Mouse (Mus musculus): Measurements from ENCODE around the gene Nxph3.

The Nxph3 gene

DNA sequence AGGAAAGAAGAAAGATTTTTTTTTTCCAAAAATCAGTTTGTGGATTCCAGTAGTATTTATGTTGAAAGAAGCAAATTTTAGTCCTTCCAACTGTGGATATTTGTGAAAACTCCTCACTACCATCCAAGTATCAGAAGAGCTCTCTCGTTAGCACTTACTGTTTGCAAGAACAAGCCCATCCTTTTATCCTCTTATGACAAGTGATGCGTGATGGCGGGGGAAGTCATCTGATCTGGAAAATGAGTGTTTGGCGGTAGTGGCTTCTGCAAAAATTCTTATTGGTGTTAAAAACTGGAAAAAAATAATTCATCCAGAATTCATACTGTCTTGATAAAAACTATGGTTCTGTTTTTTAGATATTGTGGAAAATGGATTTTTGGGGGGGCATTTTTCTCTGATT lies 22.1 kb downstream of the Nxph3 start:
- DNase-seq (ENCODE audit: low spot score) = no peak

DNA sequence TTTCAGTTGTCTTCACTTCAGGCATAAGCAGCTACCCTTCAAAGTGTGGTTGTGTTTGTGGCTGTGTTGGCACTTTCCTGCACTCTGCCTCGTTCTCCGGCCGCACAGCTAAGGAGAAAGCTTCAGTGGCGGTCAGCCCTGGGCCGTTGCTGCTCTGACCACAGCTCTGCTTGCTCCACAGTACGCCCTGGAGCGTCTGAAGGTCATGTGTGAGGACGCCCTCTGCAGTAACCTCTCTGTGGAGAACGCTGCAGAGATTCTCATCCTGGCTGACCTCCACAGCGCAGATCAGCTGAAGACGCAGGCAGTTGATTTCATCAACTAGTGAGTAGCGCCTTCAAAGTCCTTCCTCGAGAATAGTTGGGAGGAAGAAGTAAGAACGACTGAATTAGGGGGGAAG lies 24.3 kb downstream of the Nxph3 start:
- no peak for DNase-seq (ENCODE audit: low spot score)

DNA sequence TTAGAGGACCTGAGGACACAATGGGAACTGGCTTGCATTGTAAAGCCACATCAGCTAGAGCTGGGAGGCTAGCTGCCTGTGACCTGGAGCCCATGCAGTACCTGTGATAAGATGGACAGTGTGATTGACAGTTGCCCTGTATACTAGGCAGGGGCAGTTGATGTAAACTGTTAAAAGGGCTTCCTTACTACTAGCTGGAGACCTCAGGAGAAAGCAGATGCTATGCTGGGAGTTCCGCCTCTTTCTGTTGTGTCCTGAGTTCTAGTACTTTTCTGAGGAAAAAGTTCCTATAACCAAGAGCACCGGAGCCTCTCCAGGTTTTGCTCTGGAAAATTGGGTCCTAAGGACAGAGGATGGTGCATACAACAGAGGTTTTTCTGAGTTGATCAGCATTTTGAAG lies 27.1 kb downstream of the Nxph3 start:
- no peak for DNase-seq (ENCODE audit: low spot score)

DNA sequence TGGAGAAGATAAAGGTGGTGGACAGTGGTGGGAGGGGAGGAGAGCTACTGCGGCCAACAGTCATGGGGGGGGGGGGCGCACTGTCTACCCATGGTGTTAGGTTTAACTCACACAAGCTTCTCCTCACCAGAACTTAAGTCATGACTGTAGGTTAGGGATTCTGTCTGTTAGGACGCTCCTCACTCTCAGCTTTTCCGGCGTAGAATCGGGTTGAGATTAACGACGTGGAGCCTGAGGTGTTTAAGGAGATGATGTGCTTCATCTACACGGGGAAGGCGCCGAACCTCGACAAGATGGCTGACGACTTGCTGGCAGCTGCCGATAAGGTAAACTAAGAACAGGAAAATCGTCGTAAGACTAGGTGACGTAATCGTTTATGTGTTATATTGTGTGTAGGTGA lies 28.7 kb downstream of the Nxph3 start:
- DNase-seq (ENCODE audit: low spot score) = no peak

DNA sequence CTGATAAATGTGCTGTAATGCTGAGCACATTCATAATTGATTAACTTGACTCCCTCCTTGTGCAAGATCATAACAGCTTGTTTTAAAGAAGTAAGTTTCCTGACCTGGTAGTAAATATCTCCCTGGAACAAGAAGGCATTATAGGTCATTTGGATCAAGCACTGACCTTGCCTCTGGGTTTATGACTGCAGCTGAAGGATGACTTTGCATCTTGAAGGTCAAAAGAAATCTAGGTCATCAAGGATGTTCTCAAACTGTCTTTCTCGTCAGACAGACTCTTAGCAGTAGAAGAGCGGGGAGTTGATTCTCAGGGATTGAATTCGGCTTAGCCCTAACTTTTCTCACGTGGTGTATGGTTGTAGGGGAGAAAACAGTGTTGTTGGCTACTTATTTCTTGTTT lies 33.7 kb downstream of the Nxph3 start:
- no peak for DNase-seq (ENCODE audit: low spot score)

DNA sequence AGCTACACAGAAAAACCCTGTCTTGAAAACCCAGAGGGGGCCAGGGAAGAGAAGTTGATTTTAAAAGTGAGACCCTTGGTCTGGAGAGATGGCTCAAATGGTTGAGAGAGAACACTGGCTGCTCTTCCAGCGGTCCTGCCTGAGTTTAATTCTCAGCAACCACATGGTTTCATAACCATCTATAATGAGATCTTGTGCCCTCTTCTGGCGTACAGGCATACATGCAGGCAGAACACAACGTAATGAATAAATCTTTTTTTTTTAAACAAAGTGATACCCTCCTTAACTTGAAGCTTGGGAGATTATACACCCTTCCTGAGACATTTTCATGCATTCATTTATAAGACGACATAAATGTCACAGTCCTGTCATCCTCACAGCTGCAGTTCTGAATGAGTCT lies 34.9 kb downstream of the Nxph3 start:
- DNase-seq (ENCODE audit: low spot score) = no peak

DNA sequence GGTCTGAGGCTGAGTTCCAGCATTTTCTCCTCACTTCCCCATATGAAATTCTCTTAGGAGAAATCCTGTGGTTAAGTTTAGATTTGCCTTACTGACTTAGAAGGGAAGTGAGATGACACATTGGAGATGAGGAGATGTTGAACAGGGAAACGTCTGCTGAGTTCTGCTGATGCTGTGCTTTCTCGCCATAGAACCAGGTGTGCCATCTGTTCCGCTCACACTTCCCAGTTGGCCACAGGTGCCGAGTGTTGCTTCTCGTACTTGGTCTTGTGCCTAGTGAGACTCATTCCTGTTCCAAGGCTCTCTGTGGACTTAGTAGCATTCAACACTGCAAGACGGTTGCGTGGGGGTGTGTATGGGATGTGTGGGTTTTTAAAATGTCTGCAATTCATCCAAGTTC lies 38.0 kb downstream of the Nxph3 start:
- DNase-seq (ENCODE audit: low spot score) = no peak

DNA sequence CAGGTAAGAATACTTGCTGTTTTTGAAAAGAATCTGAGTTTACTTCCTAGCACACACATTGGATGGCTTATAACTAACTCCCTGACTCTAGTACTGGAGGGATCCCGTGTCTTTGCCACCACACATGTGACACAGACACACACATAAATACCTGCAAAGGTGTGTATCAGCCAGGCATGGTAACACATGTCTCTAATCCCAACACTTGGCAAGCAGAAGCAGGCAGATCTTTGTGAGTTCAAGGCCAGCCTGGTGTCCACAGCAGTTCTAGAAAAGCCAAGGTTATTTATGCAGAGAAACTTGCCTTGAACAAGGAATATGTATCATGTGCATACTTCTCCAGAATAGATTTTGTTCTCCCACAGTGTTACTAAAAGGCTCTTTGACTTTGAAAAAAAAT lies 40.9 kb downstream of the Nxph3 start:
- no peak for DNase-seq (ENCODE audit: low spot score)

DNA sequence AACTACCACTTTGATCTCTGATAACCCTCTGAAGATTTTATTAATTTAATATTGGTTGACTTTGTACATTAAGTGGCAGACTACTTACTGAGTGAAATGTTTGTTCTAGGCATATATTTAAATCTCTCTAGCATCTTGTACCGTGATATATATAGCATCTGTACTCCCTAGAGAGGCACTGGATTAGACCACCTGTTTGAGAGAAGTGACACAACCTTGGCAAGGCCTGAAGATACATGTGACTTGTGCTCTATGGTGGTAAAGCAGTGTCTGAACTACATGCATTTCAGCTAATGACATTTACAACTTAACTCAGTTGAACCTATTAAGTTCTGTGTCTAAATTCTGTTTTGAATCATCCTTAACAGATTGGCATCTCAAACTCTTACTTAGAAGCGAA lies 41.4 kb downstream of the Nxph3 start:
- no peak for DNase-seq (ENCODE audit: low spot score)

DNA sequence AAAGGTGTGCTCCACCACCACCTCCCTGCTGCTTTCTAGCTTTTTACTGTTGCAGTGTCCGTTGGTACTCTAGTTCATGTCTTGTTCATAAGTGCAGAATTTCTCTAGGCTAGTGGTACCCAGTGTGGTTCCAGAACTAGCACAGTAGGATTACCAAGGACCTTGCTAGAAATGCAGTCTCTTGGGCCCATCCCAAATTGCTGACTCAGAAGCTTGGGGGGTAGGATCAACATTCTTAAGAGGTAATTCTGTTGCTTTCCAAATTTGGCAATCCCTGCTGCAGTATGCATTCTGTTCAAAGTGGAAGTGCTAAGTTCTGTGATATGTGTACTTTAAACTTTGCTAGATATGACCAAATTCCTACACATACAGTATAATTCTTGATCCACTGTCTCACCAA lies 46.6 kb downstream of the Nxph3 start:
- DNase-seq (ENCODE audit: low spot score) = no peak

DNA sequence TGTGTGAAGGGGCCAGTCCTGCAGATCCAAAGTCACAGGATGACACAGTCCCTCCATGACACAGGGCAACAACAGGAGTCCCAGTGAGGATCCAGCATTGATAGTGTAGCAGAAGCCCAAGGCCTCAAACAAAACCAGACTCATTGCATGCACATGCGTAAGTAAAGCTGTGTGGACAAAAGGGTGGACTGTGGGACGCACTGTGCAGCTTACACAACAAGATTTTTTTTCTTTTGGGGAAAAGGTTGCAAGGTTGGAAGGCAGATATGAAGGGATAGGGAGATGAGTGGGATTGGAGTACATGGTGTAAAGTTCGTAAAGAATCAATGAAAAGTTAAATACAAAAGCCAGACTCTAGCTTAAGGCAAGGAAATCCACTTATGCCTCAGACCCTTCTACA lies 52.2 kb downstream of the Nxph3 start:
- no peak for DNase-seq (ENCODE audit: low spot score)

DNA sequence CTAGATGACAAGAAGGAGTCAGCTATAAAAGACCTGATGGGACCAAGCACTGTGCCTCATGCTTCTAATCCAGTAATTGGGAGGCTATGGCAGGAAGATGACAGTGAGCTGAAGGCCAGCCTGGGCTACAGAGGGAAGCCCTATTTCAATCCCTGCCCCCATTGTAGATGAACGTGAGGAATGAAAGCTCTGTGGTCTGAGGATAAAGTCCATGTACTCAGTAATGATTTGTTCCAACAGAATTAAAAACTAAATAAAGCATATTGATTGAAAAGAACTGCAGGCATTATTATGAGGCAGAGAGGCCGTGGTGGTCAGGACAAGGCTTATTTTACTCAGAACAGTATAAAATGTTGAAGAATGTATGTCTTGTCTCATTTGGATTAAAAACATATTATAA lies 53.5 kb downstream of the Nxph3 start:
- DNase-seq (ENCODE audit: low spot score) = no peak
